Mouse (Mus musculus): Measurements from ENCODE around the gene Sbsn.

DNA sequence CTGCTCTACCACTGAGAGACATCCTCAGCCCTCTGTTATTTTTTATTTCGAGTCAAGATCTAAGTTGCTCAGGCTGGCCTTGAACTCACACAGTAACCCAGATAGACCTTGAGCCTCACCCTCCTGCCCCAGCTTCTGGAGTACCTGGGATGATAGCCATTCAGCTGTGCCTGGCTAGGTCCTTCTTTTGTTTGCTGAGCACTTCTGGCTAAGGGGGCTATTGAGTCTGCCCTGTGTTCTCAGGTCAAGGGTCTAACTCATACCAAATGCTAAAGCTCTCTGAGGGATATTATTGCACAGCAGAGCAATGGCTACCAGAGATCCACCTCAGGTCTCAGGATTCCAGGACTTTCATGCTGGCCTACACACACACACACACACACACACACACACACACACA is 33.9 kb downstream of the Sbsn start:
- TF ChIP-seq CTCF (IDR thresholded peaks at IDR 0.05; ENCODE audit: low read depth, low read length) (no peak), GATA2 (IDR thresholded peaks at IDR 0.05; ENCODE audit: borderline replicate concordance, low read depth, low read length) (no peak), GATA1 (IDR thresholded peaks at IDR 0.05; ENCODE audit: borderline replicate concordance, low read length) (no peak), TAL1 (conservative IDR thresholded peaks at IDR 0.05; ENCODE audit: low read depth, low read length) (no peak), POLR2AphosphoS5 (IDR thresholded peaks at IDR 0.05; ENCODE audit: insufficient replicate concordance, low read depth, low read length) (no peak)

All from G1E (cell line).